Mouse (Mus musculus): ENCODE data around the gene Kcnj2. TPM values are rescaled to one million over a fixed set of nuclear protein-coding genes. Genes with fewer than 3 reads are reported as not detected.

Gene Kcnj2
- total RNA-seq (2023), result 10 to 100 TPM in 1 of 2 experiments, 1 to 10 TPM in 1; 9.1 to 10.4 TPM

DNA sequence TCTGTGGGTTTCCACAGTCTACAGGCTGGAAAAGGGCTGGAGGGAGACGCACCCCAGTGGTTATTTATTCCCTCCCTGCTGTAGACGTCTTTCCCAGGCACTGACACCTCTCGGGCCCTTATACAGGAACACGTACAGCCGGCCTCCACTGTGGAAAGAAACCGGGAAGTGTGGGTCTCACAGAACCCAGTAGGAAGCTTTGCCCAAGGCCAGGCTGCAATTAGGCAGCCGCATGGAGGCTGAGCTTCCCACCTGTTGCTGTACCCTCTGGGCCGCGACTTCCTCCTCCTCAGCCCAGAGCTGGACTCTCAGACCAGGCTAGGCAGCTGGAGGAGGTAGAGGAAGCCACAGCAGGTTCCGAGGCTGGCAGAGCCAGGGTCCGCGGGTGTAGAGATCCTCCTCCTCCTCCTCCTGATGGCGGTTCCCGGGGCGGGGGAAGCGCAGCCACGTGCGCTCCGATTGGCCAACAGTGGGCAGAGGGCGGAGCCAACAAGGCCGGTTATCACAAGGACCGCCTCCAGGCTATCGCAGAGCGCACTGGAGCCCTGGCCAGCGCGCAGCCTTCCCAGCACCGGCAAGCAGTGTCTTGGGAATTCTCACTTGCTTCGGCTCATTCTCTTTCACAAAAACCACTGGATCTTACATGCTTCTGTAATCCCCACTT, at the start of gene Kcnj2:
Kcnj2 (plus strand) TSS at position 530 of the 664 bp plus-strand sequence.

Other genes starting within 250 kb of the Kcnj2 start
- gene Kcnj16, start 98.1 kb upstream of the Kcnj2 start, total RNA-seq (2023), result 10 to 100 TPM; 18.6 to 21.0 TPM

Measured in monocyte, adult 59 days (primary cell).